Mouse (Mus musculus) embryo, embryonic 11 days (tissue): ENCODE results near the gene Cep170b.
A peak's percentile ranks its signal among the peaks of the same experiment; 100 is the strongest.

Source experiments
- DNase-seq: peaks from one replicate; pipeline ENCODE4 v3.0.0-alpha.2; 2015

The Cep170b gene

DNA sequence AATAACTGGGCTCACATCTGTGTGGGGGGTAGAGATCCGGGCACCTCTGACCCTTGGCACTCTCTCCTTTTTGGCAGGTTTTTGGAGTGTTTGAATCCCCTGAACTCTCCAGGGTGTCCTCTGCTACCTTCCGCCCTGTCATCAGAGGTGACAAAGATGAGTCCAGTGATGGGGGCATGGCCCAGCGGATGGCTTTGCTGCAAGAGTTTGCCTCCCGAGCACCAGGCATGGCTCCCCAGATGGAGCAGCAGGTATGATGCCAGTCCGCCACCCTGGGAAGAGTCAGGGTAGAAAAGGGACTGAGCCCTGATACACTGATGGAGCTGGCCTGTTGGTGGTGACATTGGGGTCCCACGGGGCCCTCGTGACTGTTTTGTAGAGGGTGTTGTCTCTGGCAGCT lies 16.8 kb downstream of the Cep170b start:
- DNase-seq: no peak

GRCm38 (mm10) chr12:112737761-112738160 lies 17.5 kb downstream of the Cep170b start:
- no peak for DNase-seq

- no peak for DNase-seq
Observed at GRCm38 (mm10) chr12:112738281-112739022, 18.2 kb downstream of the Cep170b start.

- DNase-seq: no peak
Observed at GRCm38 (mm10) chr12:112739023-112739568, 18.8 kb downstream of the Cep170b start.

- no peak for DNase-seq
Observed at GRCm38 (mm10) chr12:112742768-112743167, 22.5 kb downstream of the Cep170b start.

DNA sequence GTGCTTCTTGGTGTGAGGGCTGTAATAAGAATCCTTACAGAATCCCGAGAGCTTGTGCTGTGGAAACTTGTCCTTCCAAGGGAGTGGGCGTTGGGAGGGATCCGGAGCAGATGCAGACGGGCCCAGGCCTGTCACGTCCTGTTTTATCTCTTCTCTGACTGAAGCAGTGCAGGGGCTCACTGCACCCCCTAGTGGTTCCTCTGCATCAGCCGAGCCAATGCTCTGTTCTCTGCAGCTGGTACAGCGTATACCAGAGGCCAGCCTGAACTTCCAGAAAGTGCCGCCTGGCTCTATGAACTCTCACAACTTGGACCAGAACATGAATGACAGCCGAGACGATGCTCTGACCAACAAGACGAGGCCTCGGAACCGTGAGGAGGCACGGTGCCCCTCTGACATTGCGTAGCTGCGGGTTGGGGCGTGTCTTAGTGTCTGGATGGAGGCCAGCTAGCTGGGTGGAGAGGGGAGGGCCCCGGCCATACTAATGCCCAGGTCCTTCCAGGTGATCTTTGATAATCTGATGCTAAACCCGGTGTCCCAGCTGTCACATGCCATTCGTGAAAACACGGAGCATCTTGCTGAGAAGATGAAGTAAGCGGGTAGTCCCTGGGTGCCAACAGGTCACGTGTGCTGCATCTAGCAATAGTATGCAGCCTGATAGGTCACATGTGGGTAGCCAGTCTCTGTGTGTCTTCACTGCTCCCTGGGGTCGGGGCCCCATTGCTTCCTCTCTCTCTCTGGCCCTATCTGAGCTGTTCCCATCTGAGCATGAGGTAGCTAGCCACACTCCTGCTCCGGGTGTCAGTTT lies 23.1 kb downstream of the Cep170b start:
- peak; percentile 83 for DNase-seq

DNA sequence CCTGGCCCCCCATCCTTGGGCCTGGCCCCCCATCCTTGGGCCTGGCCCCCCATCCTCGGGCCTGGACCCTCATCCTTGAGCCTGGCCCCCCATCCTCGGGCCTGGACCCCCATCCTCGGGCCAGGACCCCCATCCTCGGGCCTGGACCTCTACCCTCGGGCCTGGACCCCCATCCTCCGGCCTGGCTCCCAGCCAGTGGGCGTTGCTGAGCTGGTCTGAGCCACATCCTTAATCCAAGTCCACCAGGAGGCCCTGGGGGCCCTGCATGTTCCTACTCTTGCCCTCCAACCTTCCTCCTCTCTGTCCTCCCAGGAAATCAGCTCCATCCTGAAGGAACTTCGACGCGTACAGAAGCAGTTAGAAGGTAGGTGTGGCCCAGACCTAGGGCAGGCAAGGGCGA lies 24.0 kb downstream of the Cep170b start:
- no peak for DNase-seq

DNA sequence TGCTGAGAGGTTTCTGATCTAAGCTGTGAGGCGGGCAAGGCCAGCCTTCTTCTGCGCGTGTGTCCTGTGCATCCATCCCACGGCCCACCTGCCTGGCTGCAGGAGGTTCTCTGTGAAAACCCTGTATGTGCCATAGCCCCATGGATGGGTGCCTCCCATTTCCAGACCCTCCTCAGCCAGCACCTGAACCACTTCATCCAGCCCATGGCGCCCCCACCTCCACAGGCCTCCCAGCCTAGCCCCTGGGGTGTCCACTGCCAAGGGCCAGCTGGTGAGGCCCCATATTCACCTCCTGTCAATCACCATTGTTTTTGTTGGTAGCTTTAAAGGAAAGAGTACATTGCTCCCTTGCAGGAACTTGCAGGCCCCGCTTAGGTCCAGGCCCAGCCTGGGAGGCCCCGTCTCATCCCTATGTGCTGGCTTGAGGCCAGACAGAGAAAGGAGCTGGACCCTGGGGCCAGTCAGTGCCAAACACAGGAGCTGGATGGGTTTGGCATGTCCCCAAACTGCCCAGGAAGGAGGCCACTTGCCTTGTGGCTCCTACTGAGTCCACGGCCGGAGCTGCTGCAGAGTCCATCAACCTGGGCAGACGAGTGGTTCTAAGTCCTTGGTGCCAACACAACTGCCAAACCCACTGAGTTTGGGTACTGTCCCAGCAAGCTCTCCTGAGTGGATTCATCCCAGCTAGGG lies 24.8 kb downstream of the Cep170b start:
- DNase-seq: no peak

GRCm38 (mm10) chr12:112745716-112746115 lies 25.5 kb downstream of the Cep170b start:
- no peak for DNase-seq

GRCm38 (mm10) chr12:112746461-112746807 lies 26.2 kb downstream of the Cep170b start:
- no peak for DNase-seq

DNA sequence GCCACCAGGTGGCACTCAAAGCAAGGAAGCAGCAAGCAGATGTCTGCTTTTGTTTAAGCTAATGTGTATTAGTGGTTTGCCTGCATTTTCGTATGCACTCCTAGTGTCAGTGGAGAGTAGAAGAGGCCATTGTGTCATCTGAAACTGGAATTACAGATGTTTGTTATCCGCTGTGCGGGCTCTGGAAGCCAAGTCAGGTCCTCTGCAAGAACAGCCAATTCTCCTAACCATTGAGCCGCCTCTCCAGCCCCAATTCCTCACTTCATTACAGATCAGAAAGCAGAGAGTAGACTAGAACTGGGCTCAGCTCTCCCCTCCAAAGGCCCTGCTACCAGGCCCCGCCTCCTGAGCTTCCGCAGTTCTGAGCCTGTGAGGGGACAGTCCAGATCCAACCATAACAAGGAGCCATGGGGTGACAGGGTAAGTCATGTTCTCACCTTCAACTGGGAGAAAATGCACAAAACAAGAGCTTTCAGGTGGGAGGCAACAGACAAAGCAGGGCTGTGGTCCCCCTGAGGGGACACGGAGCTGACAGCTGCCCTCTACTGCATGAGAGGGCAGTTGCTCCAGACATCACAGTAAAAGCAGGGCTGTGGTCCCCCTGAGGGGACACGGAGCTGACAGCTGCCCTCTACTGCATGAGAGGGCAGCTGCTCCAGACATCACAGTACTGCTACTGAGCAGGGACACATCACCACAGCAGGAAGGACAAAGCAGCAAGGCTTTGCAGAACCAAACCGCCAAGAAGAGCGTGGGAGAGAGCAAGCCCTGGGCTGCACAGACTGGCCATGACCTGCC lies 26.8 kb downstream of the Cep170b start:
- DNase-seq: peak; percentile 84

DNA sequence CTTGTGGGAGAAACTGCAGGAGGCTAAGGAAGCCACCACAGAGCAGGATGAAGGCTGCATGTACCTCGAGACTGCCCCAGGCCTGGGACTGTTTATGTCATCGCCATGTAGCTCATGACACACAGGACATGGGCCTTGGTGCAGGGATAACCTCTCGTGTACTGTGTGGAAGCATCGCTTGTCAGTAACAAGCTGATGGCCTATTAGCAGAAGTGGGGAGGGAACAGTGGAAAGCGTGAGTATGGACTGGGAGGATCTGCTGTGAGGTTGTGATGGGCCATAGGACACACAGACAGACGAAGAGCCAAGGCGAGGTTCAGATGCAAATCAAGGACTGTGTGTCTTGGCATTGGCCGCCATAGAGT lies 27.3 kb downstream of the Cep170b start:
- DNase-seq: no peak

DNA sequence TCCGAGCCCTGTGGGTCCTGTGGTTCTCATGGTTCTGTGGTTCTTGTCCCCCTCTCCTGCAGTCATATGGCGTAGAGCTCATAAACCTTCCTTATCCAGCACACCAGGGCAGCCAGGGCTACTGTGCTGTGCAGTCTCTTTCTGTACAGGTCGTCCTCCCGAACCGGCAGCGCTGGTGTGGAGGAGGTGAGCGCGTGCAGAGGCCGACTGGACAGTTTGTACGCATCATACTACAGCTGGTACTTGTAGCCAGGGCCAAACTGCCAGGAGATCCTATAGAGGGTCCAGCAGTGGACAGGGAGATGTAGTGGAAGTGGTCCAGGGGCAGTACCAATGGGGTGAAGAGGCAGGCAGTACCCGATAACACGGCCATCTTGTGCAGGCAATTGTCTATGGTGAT lies 30.7 kb downstream of the Cep170b start:
- DNase-seq: no peak

DNA sequence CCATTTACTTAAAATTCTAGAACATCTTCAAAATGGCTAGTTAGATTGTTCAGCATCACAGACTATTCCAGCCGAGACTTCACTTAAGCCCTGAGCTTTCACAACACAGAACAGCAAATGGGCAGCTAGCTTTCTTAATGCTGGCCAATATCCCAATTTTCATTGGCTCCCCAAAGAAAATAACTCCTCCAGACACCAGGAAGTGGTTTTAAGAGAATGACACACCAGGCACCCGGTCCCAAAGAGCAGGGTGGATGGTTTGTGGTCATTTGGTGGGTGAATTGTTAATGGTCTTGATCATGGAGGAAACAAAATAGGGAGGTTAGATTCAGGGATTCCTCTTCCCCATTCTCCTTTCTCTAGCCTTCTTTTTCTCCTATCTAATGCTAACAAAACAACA lies 32.1 kb downstream of the Cep170b start:
- no peak for DNase-seq

DNA sequence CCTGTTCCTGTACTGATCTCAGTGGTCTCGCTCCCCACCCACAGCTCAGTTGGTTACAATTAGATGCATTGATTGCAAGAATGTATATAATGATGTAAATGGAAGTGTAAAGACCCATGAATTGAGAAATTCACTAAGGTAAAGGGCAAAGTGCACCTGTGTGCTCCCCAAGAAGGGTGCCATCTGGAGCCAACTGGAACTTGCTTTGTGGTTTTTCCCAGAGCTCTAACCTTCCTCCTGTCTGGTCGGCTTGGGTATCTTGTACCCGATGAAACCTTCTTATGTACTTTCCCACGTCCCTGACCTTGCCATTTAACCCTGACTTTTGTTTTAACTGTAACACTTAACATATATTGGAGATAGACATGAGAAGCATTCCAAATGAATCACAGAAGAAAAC lies 35.6 kb downstream of the Cep170b start:
- no peak for DNase-seq

- DNase-seq: no peak
Observed at GRCm38 (mm10) chr12:112757896-112758295, 37.6 kb downstream of the Cep170b start.

DNA sequence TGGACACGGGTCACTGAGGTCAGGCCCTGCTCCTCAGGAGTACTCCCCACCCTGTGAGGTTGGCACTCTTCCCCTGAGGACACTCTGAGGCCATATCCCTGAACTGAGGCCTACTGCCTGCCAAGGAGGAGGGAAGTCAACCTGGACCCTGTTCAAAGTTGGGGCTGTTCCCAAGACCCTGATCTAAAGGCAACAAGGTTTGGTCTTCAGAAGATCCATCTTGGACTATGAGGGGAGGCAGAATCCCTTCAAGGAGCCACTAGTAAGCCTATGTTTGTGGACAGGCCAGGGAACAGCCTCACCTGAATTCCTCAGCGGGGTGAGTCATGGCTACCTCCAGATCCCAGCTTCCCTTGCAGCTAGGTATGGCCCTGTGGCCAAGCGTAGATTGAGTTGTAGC lies 39.2 kb downstream of the Cep170b start:
- no peak for DNase-seq

- no peak for DNase-seq
Observed at GRCm38 (mm10) chr12:112760154-112760926, 40.1 kb downstream of the Cep170b start, which contains the start of gene Pld4. Gene Pld4, plus strand, starts transcription at chr12:112760655.

DNA sequence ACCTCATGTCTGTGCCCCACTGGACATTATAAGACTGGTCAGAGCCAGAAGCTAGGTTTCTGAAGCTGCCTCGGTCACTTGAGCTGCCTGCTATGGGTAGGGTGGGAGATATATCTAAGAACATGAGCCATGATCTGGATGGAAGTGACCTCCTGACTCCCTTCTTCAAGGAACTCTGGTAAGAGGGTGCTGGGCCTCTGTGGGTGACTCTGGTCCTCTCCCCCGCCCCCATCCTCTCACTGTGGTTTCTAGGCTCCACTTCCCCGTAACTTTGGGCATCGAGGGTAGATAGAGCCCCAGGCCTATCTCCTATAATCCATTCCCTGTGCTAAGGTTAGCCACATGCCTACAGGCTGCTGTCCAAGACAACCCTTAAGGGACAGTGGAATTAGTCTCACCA lies 41.2 kb downstream of the Cep170b start:
- DNase-seq: no peak

DNA sequence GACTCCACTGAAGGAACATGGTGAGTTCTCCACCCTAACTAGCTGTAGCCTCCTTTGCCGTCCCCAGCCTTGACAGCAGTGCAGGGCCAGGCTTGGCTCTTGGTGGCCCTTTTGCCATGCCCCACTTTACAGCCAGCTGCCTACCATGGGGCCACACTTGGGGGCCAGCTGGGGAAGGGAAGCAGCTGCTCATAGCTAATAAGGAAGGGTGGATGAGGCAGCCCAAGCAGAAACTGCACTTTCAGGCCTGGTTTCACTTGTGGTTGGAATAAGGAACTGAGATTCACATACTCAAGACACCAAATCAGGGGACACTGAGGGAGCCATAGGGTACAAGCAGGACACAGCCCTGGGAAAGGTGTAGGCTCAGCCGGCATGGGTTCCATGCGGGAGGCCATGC lies 41.8 kb downstream of the Cep170b start:
- DNase-seq: no peak

GRCm38 (mm10) chr12:112763176-112763575 lies 42.9 kb downstream of the Cep170b start:
- DNase-seq: no peak

DNA sequence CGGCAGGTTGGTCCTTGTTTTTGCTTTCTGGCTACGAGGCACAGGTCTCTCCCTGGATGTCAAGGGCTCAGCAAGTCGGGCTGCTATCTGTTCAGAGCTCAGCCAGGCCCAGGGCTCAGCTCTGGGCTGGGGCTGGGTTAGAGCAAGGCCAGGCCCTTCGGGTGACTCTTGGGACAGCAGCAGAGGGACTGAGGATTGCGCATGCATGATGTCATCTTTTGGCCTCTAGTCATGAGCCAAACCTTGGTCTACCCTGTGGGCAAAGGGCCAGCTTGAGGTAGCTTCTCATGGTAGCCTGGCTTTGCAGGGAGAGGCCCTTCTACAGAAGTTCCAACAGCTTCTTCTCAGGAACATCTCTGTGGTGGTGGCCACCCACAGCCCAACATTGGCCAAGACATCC lies 43.9 kb downstream of the Cep170b start:
- DNase-seq: no peak
